Mouse (Mus musculus) kidney, adult 2 months (tissue): ENCODE results near the gene Bcl7b.

Experiments
- CTCF ChIP-seq: fragments of 200-500 bp; conservative IDR thresholded peaks from 2 replicates; pipeline ENCODE4 v1.5.1; 2011; ENCODE audit warnings: low read depth, mild to moderate bottlenecking, control low read depth, low read length, moderate library complexity, mixed read lengths; ENCODE audit not compliant: insufficient read depth, insufficient read length
- POLR2A ChIP-seq: fragments of 200-500 bp; IDR thresholded peaks from one replicate; pipeline ENCODE4 v1.6.1; 2011; ENCODE audit warnings: low read depth, low read length, control low read depth

GRCm38 (mm10) chr5:135149820-135150178 lies 18.3 kb upstream of the Bcl7b start:
- no peak for TF ChIP-seq POLR2A
- no peak for TF ChIP-seq CTCF
